Comparison of ENCODE assay signal across 8 mouse cellular contexts in genomic region chr16:78236746-78237640, GRCm38 (mm10).
DNase-seq lines count a peak whose midpoint lies in the region; ATAC-seq and TF ChIP-seq lines count a peak whose summit lies in the region.

No protein-coding gene starts in this region.

- TF ChIP-seq CTCF in heart, adult 2 months (IDR thresholded peaks at IDR 0.05), result no peak
- TF ChIP-seq CTCF in brain, embryonic 14.5 days (IDR thresholded peaks at IDR 0.05; ENCODE audit: borderline replicate concordance, extremely low read depth, insufficient read depth, insufficient read length), result no peak

- H3K27me3 ChIP-seq in heart, adult 2 months (ENCODE audit: control insufficient read depth, insufficient read depth, low read length), result no peaks in the 10 kb centered on the region
- no peaks in the 10 kb centered on the region for H3K27me3 ChIP-seq in heart, embryonic 16.5 days (ENCODE audit: control insufficient read depth, insufficient read depth, low read length)
- no peaks in the 10 kb centered on the region for H3K27me3 ChIP-seq in midbrain, embryonic 14.5 days (ENCODE audit: control insufficient read depth, insufficient read depth, low read length)

- H3K79me2 ChIP-seq in heart, adult 2 months (replicated peaks; ENCODE audit: control insufficient read depth, insufficient read depth, low read length), result no peaks in the 10 kb centered on the region

- TF ChIP-seq EP300 in heart, adult 2 months (IDR thresholded peaks at IDR 0.05; ENCODE audit: insufficient read depth, low read depth, low read length), result no peak

- peak overlapping the region; percentile 27 for H3K4me3 ChIP-seq in heart, adult 2 months
- H3K4me3 ChIP-seq in heart, embryonic 16.5 days (ENCODE audit: low read length), result peak overlapping the region; percentile 64
- peak overlapping the region; percentile 40 for H3K4me3 ChIP-seq in midbrain, embryonic 14.5 days (replicated peaks; ENCODE audit: low read depth, low read length)

- 2% methylated on average over 25 of the region's 25 CpGs for WGBS in heart, adult 2 months
- 4% methylated on average over 25 of the region's 25 CpGs for WGBS in heart, embryonic 16.5 days
- 2% methylated on average over 25 of the region's 25 CpGs for WGBS in midbrain, embryonic 14.5 days

- peak overlapping the region; percentile 39; the same call in 1 of the 2 replicates for H3K9ac ChIP-seq in heart, adult 2 months (ENCODE audit: low read depth, low read length)
- peak overlapping the region; percentile 71 for H3K9ac ChIP-seq in heart, embryonic 16.5 days (ENCODE audit: low read length)
- peak overlapping the region; percentile 32 for H3K9ac ChIP-seq in midbrain, embryonic 14.5 days (replicated peaks; ENCODE audit: low read length)

- H3K36me3 ChIP-seq in heart, adult 2 months (ENCODE audit: control insufficient read depth, insufficient read depth, low read length), result no peaks in the 10 kb centered on the region
- H3K36me3 ChIP-seq in heart, embryonic 16.5 days (ENCODE audit: control insufficient read depth, insufficient read depth), result no peaks in the 10 kb centered on the region
- H3K36me3 ChIP-seq in midbrain, embryonic 14.5 days (ENCODE audit: control insufficient read depth, insufficient read depth, low read length), result no peaks in the 10 kb centered on the region

- intact Hi-C loops in heart, adult 2 months (cut with DNase I), result no loop called here

- no peak overlapping the region for H3K27ac ChIP-seq in heart, adult 2 months
- H3K27ac ChIP-seq in heart, embryonic 16.5 days (ENCODE audit: low read length), result no peak overlapping the region
- peak overlapping the region; percentile 91 for H3K27ac ChIP-seq in midbrain, embryonic 14.5 days (replicated peaks; ENCODE audit: low read depth, low read length)

- peak overlapping the region; percentile 90 for H3K4me2 ChIP-seq in heart, embryonic 16.5 days (ENCODE audit: low read depth, low read length)
- peak overlapping the region; percentile 75 for H3K4me2 ChIP-seq in midbrain, embryonic 14.5 days (ENCODE audit: low read length)

- no peak for TF ChIP-seq POLR2A in heart, adult 2 months (IDR thresholded peaks at IDR 0.05; ENCODE audit: insufficient read depth, low read depth, low read length)
- no peak for TF ChIP-seq POLR2A in brain, embryonic 14.5 days (IDR thresholded peaks at IDR 0.05; ENCODE audit: borderline replicate concordance, extremely low read depth, insufficient read depth, insufficient read length, poor library complexity, severe bottlenecking)

- peaks cover 4% of the 10 kb centered on the region for H3K4me1 ChIP-seq in heart, adult 2 months (ENCODE audit: control insufficient read depth, insufficient read depth, low read length)
- peaks cover 4% of the 10 kb centered on the region for H3K4me1 ChIP-seq in heart, embryonic 16.5 days (ENCODE audit: control insufficient read depth, insufficient read depth, low read length)
- H3K4me1 ChIP-seq in midbrain, embryonic 14.5 days (ENCODE audit: control insufficient read depth, insufficient read depth, low read length), result peaks cover 9% of the 10 kb centered on the region; the same call in 1 of the 2 replicates

- ATAC-seq in heart, embryonic 16.5 days (replicated peaks; ENCODE audit: extremely low read depth, insufficient read depth, low FRiP score), result no peak
- ATAC-seq in midbrain, embryonic 14.5 days (ENCODE audit: low FRiP score, low TSS enrichment), result peak; percentile 43; the same call in 1 of the 2 replicates

- peak; percentile 11 to 26 for DNase-seq in heart, adult 2 months
- no peak for DNase-seq in heart, adult 11 months
- peak; percentile 83 for DNase-seq in brain, embryonic 14.5 days (ENCODE audit: low read depth)
- peak; percentile 8 to 26 for DNase-seq in kidney, postnatal 4 days
- peak; percentile 81 for DNase-seq in midbrain, embryonic 14.5 days
- DNase-seq in thymus, adult 18-20 months, result no peak
- DNase-seq in urinary bladder, postnatal 10 days (ENCODE audit: low spot score), result no peak

- no peaks in the 10 kb centered on the region for H3K9me3 ChIP-seq in heart, embryonic 16.5 days (replicated peaks; ENCODE audit: control insufficient read depth, low read length)
- H3K9me3 ChIP-seq in midbrain, embryonic 14.5 days (ENCODE audit: control insufficient read depth, low read length), result no peaks in the 10 kb centered on the region

Comparison
In these comparisons a context has a peak if more than half of its experiments do, and no peak if none do; other contexts are left out.
1. DNase-seq: peak in heart, adult 2 months (2 of 2), brain, embryonic 14.5 days (single experiment), kidney, postnatal 4 days (2 of 2) and midbrain, embryonic 14.5 days (single experiment); none in heart, adult 11 months (single experiment), thymus, adult 18-20 months (0 of 2) and urinary bladder, postnatal 10 days (single experiment).
2. Peak in every context shown above with its lines, with median percentiles within 50 percentile points of each other: H3K4me3 ChIP-seq and H3K9ac ChIP-seq.